Mouse (Mus musculus) ES-E14 (cell line): ENCODE results near the gene Sox5. TPM values are rescaled to one million over a fixed set of nuclear protein-coding genes. Genes with fewer than 3 reads are reported as not detected.

Experiments used
- DNase-seq: peaks from one replicate; pipeline ENCODE4 v3.0.0-alpha.2; 2013; ENCODE audit warnings: low read depth, low spot score
- H3K27ac ChIP-seq: 2 replicates; pipeline ENCODE4 v1.5.1; 2012; ENCODE audit warnings: low read depth, mild to moderate bottlenecking, low read length, moderate library complexity, mixed read lengths; ENCODE audit not compliant: poor library complexity, insufficient read depth, severe bottlenecking
- H3K36me3 ChIP-seq: 2 replicates; pipeline ENCODE4 v1.6.1; 2012; ENCODE audit warnings: mild to moderate bottlenecking, low read length, moderate library complexity, mixed read lengths; ENCODE audit not compliant: control insufficient read depth, poor library complexity, insufficient read depth, severe bottlenecking
- H3K4me1 ChIP-seq, 2 experiments: fragments of 150-350 bp in 1 of 2; sonication (generic) in 1 of 2; 2 replicates each; pipeline ENCODE4 v1.6.1; 2012; ENCODE audit warnings: low read length in 2 of 2, mild to moderate bottlenecking in 1 of 2, mixed read lengths in 1 of 2; ENCODE audit not compliant: control insufficient read depth in 2 of 2, insufficient read depth in 2 of 2, poor library complexity in 1 of 2
- H3K4me3 ChIP-seq, 2 experiments: fragments of 150-350 bp in 1 of 2; sonication (generic) in 1 of 2; 2 replicates each; pipeline ENCODE4 v1.5.1; 2012; ENCODE audit warnings: low read length in 2 of 2, low read depth in 1 of 2, mild to moderate bottlenecking in 1 of 2, mixed read lengths in 1 of 2; ENCODE audit not compliant: insufficient read depth in 1 of 2, poor library complexity in 1 of 2, severe bottlenecking in 1 of 2
- H3K9ac ChIP-seq: 2 replicates; pipeline ENCODE4 v1.6.1; 2012; ENCODE audit warnings: low read depth, mild to moderate bottlenecking, low read length, mixed read lengths; ENCODE audit not compliant: poor library complexity, insufficient read depth, severe bottlenecking
- H3K9me3 ChIP-seq: fragments of 150-350 bp; sonication (generic); 2 replicates; pipeline ENCODE4 v1.6.1; 2012; ENCODE audit warnings: low read depth, mild to moderate bottlenecking, low read length; ENCODE audit not compliant: control insufficient read depth, insufficient read depth
- CHD2 ChIP-seq: IDR thresholded peaks from 2 replicates; pipeline ENCODE4 v1.6.1; 2014; ENCODE audit warnings: mild to moderate bottlenecking, low read depth, low read length, inconsistent platforms
- HCFC1 ChIP-seq: IDR thresholded peaks from 2 replicates; pipeline ENCODE4 v1.6.1; 2012; ENCODE audit warnings: low read length, inconsistent platforms, borderline replicate concordance; ENCODE audit not compliant: insufficient read depth
- MAFK ChIP-seq: IDR thresholded peaks from 2 replicates; pipeline ENCODE4 v1.6.1; 2014; ENCODE audit warnings: mild to moderate bottlenecking, low read depth, low read length, inconsistent platforms; ENCODE audit not compliant: insufficient read depth
- ZC3H11A ChIP-seq: IDR thresholded peaks from 2 replicates; pipeline ENCODE4 v1.6.1; 2012; ENCODE audit warnings: low read depth, mild to moderate bottlenecking, inconsistent platforms, low read length, borderline replicate concordance
- ZNF384 ChIP-seq: IDR thresholded peaks from 2 replicates; pipeline ENCODE4 v1.6.1; 2012; ENCODE audit warnings: low read depth, low read length, inconsistent platforms
- in situ Hi-C, 2 experiments: fragments of 600-800 bp; cut with MboI; formaldehyde crosslinking; loops; one replicate each; pipeline ENCODE4 v1.15.1; 2025; ENCODE audit warnings: low sequenced_read_pairs in 2 of 2, inconsistent platforms in 1 of 2; ENCODE audit not compliant: unreplicated experiment in 2 of 2
- total RNA-seq: library from RNA; depleted of rRNA; stranded (reverse); fragments of 300-350 nt; gene quantifications from 2 replicates; pipeline ENCODE4 v1.2.3, GENCODE M21; 2012

Gene Sox5
- total RNA-seq, 1 experiment: 0.36 TPM

- Histone ChIP-seq H3K36me3 (no peaks in the 10 kb centered on the region), H3K9ac (no peak overlapping the region), H3K4me3 (no peak overlapping the region), H3K27ac (no peak overlapping the region), H3K4me1 (no peaks in the 10 kb centered on the region), H3K9me3 (no peaks in the 10 kb centered on the region)
- TF ChIP-seq ZNF384 (no peak), CHD2 (no peak), MAFK (no peak), ZC3H11A (no peak), HCFC1 (no peak)
- in situ Hi-C loops: no loop called here
- DNase-seq: no peak
These were observed 19.9 kb downstream of the Sox5 start for GRCm38 (mm10) chr6:144761902-144762301.

GRCm38 (mm10) chr6:144759193-144759592 lies 22.6 kb downstream of the Sox5 start:
- H3K9me3 ChIP-seq: no peaks in the 10 kb centered on the region
- no peak for TF ChIP-seq MAFK
- TF ChIP-seq ZNF384: no peak
- TF ChIP-seq HCFC1: no peak
- no peak for TF ChIP-seq CHD2
- no peak for TF ChIP-seq ZC3H11A
- no peaks in the 10 kb centered on the region for H3K4me1 ChIP-seq
- H3K36me3 ChIP-seq: no peaks in the 10 kb centered on the region
- in situ Hi-C loops: no loop called here
- H3K9ac ChIP-seq: no peak overlapping the region
- no peak for DNase-seq
- H3K4me3 ChIP-seq: no peak overlapping the region
- H3K27ac ChIP-seq: no peak overlapping the region

GRCm38 (mm10) chr6:144757414-144757813 lies 24.4 kb downstream of the Sox5 start:
- Histone ChIP-seq H3K9ac (no peak overlapping the region), H3K4me3 (no peak overlapping the region), H3K27ac (no peak overlapping the region), H3K36me3 (no peaks in the 10 kb centered on the region), H3K9me3 (no peaks in the 10 kb centered on the region), H3K4me1 (no peaks in the 10 kb centered on the region)
- TF ChIP-seq HCFC1: no peak
- no peak for TF ChIP-seq CHD2
- no peak for TF ChIP-seq ZNF384
- no peak for TF ChIP-seq MAFK
- TF ChIP-seq ZC3H11A: no peak
- in situ Hi-C loops: no loop called here
- DNase-seq: no peak

GRCm38 (mm10) chr6:144756444-144756843 lies 25.3 kb downstream of the Sox5 start:
- H3K27ac ChIP-seq: no peak overlapping the region
- H3K9ac ChIP-seq: no peak overlapping the region
- H3K36me3 ChIP-seq: no peaks in the 10 kb centered on the region
- no peaks in the 10 kb centered on the region for H3K9me3 ChIP-seq
- DNase-seq: no peak
- H3K4me1 ChIP-seq: no peaks in the 10 kb centered on the region
- H3K4me3 ChIP-seq: no peak overlapping the region
- TF ChIP-seq CHD2: no peak
- TF ChIP-seq MAFK: no peak
- no peak for TF ChIP-seq ZNF384
- no peak for TF ChIP-seq HCFC1
- TF ChIP-seq ZC3H11A: no peak
- in situ Hi-C loops: no loop called here

GRCm38 (mm10) chr6:144755304-144755703 lies 26.5 kb downstream of the Sox5 start:
- no peaks in the 10 kb centered on the region for H3K36me3 ChIP-seq
- no peak for DNase-seq
- H3K9ac ChIP-seq: no peak overlapping the region
- H3K4me3 ChIP-seq: no peak overlapping the region
- in situ Hi-C loops: no loop called here
- TF ChIP-seq MAFK (no peak), ZNF384 (no peak), ZC3H11A (no peak), CHD2 (no peak), HCFC1 (no peak)
- no peaks in the 10 kb centered on the region for H3K9me3 ChIP-seq
- no peaks in the 10 kb centered on the region for H3K4me1 ChIP-seq
- no peak overlapping the region for H3K27ac ChIP-seq
